Mouse (Mus musculus): ENCODE results near the gene Lrr1. TPM values are rescaled to one million over a fixed set of nuclear protein-coding genes. Genes with fewer than 3 reads are reported as not detected.

The Lrr1 gene
- polyA plus RNA-seq, 1 experiment from 2014 or later: 14.0 TPM

DNA sequence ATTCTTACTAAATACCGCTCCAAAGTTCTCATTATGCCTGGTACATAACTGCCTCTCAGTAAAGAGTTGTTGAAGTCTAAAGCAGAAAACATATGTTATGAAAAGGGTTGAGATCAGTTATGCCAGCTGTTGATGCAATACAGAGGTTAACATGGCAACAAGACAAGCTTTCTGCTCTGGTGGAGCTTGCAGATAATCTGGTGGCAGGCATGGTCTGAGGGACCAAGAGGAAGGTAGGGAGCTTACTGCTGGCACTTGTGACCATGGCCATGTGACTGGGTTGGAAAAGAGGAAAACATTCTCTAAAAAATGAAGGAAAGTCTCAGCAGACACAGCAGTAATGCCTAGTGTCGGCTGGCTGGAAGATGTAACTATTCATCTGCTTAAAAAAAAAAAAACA lies 2.7 kb downstream of the Lrr1 start:
- 89% methylated on average over 2 of the region's 2 CpGs for WGBS
- Histone ChIP-seq H3K27me3 (ENCODE audit: control insufficient read depth, insufficient read depth, low read length) (no peaks in the 10 kb centered on the region), H3K4me1 (ENCODE audit: control insufficient read depth, insufficient read depth, low read length) (peaks cover 14% of the 10 kb centered on the region), H3K9ac (ENCODE audit: low read length) (no peak overlapping the region), H3K4me2 (ENCODE audit: low read depth, low read length) (no peak overlapping the region), H3K27ac (ENCODE audit: low read length) (no peak overlapping the region), H3K4me3 (ENCODE audit: low read length) (no peak overlapping the region), H3K36me3 (ENCODE audit: control insufficient read depth, insufficient read depth) (peaks cover 19% of the 10 kb centered on the region), H3K9me3 (replicated peaks; ENCODE audit: control insufficient read depth, low read length) (no peaks in the 10 kb centered on the region)
- ATAC-seq (replicated peaks; ENCODE audit: extremely low read depth, insufficient read depth, low FRiP score): no peak

DNA sequence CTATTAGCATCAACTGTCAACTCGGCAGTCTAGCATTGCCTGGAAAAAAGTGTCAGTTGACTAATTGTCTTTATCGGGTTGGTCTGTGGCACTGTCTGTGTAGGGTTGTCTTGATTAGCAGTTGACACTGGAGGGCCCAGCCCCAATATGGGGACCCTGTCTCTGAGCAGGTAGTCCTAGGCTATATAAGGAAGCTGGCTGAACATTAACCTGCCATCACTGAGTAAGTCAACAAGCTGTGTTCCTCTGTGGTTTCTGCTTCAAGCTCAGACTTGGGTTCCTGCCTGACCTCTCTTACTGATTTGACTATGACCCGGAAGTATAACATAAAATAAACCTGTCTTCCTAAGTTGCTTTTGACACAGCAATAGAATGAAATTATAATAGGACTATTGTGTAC lies 7.4 kb downstream of the Lrr1 start:
- ATAC-seq (replicated peaks; ENCODE audit: extremely low read depth, insufficient read depth, low FRiP score): no peak
- H3K4me1 ChIP-seq (ENCODE audit: control insufficient read depth, insufficient read depth, low read length): no peaks in the 10 kb centered on the region
- H3K4me2 ChIP-seq (ENCODE audit: low read depth, low read length): no peak overlapping the region
- peaks cover 22% of the 10 kb centered on the region for H3K36me3 ChIP-seq (ENCODE audit: control insufficient read depth, insufficient read depth)
- no peak overlapping the region for H3K4me3 ChIP-seq (ENCODE audit: low read length)
- no peaks in the 10 kb centered on the region for H3K27me3 ChIP-seq (ENCODE audit: control insufficient read depth, insufficient read depth, low read length)
- H3K9me3 ChIP-seq (replicated peaks; ENCODE audit: control insufficient read depth, low read length): no peaks in the 10 kb centered on the region
- no peak overlapping the region for H3K9ac ChIP-seq (ENCODE audit: low read length)
- 89% methylated on average over 3 of the region's 3 CpGs for WGBS
- no peak overlapping the region for H3K27ac ChIP-seq (ENCODE audit: low read length)

GRCm38 (mm10) chr12:69177526-69177925 lies 8.9 kb downstream of the Lrr1 start:
- peaks cover 28% of the 10 kb centered on the region for H3K36me3 ChIP-seq (ENCODE audit: control insufficient read depth, insufficient read depth)
- H3K27me3 ChIP-seq (ENCODE audit: control insufficient read depth, insufficient read depth, low read length): no peaks in the 10 kb centered on the region
- no peak overlapping the region for H3K27ac ChIP-seq (ENCODE audit: low read length)
- H3K4me1 ChIP-seq (ENCODE audit: control insufficient read depth, insufficient read depth, low read length): 0 out of 2 replicates have a peak, but pooled peaks cover 3% of the 10 kb centered on the region
- 78% methylated on average over 3 of the region's 3 CpGs for WGBS
- H3K9ac ChIP-seq (ENCODE audit: low read length): no peak overlapping the region
- no peaks in the 10 kb centered on the region for H3K9me3 ChIP-seq (replicated peaks; ENCODE audit: control insufficient read depth, low read length)
- no peak for ATAC-seq (replicated peaks; ENCODE audit: extremely low read depth, insufficient read depth, low FRiP score)
- H3K4me2 ChIP-seq (ENCODE audit: low read depth, low read length): no peak overlapping the region
- no peak overlapping the region for H3K4me3 ChIP-seq (ENCODE audit: low read length)

GRCm38 (mm10) chr12:69179371-69179770 lies 10.8 kb downstream of the Lrr1 start:
- no peak overlapping the region for H3K4me2 ChIP-seq (ENCODE audit: low read depth, low read length)
- H3K9ac ChIP-seq (ENCODE audit: low read length): no peak overlapping the region
- no peaks in the 10 kb centered on the region for H3K9me3 ChIP-seq (replicated peaks; ENCODE audit: control insufficient read depth, low read length)
- no peaks in the 10 kb centered on the region for H3K27me3 ChIP-seq (ENCODE audit: control insufficient read depth, insufficient read depth, low read length)
- H3K27ac ChIP-seq (ENCODE audit: low read length): no peak overlapping the region
- peaks cover 5% of the 10 kb centered on the region; the same call in 1 of the 2 replicates for H3K4me1 ChIP-seq (ENCODE audit: control insufficient read depth, insufficient read depth, low read length)
- ATAC-seq (replicated peaks; ENCODE audit: extremely low read depth, insufficient read depth, low FRiP score): no peak
- H3K36me3 ChIP-seq (ENCODE audit: control insufficient read depth, insufficient read depth): peaks cover 23% of the 10 kb centered on the region
- 64% methylated on average over 12 of the region's 12 CpGs for WGBS
- H3K4me3 ChIP-seq (ENCODE audit: low read length): no peak overlapping the region

DNA sequence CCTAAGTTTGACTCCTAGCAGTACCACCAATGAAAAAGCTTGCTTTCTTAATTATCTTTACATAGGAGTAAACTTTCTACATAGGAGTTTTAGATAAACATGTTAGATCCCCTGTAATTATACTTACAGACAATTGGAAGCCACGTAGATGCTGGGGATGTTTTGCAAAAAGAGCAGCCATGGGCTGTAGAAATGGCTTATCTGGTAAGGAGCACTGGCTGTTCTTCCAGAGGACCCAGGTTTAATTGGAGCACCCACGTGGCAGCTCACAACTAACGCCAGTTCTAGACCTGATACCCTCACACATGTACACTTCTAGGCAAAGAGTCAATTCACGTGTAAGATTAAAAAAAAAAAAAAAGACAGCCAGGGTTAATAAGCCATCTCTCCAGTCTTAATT lies 13.2 kb downstream of the Lrr1 start:
- no peaks in the 10 kb centered on the region for H3K27me3 ChIP-seq (ENCODE audit: control insufficient read depth, insufficient read depth, low read length)
- H3K9me3 ChIP-seq (replicated peaks; ENCODE audit: control insufficient read depth, low read length): no peaks in the 10 kb centered on the region
- WGBS: 80% methylated on average over 4 of the region's 4 CpGs
- no peak overlapping the region for H3K4me2 ChIP-seq (ENCODE audit: low read depth, low read length)
- H3K4me1 ChIP-seq (ENCODE audit: control insufficient read depth, insufficient read depth, low read length): peaks cover 17% of the 10 kb centered on the region
- ATAC-seq (replicated peaks; ENCODE audit: extremely low read depth, insufficient read depth, low FRiP score): no peak
- H3K27ac ChIP-seq (ENCODE audit: low read length): no peak overlapping the region
- H3K9ac ChIP-seq (ENCODE audit: low read length): no peak overlapping the region
- H3K36me3 ChIP-seq (ENCODE audit: control insufficient read depth, insufficient read depth): peaks cover 13% of the 10 kb centered on the region
- no peak overlapping the region for H3K4me3 ChIP-seq (ENCODE audit: low read length)

DNA sequence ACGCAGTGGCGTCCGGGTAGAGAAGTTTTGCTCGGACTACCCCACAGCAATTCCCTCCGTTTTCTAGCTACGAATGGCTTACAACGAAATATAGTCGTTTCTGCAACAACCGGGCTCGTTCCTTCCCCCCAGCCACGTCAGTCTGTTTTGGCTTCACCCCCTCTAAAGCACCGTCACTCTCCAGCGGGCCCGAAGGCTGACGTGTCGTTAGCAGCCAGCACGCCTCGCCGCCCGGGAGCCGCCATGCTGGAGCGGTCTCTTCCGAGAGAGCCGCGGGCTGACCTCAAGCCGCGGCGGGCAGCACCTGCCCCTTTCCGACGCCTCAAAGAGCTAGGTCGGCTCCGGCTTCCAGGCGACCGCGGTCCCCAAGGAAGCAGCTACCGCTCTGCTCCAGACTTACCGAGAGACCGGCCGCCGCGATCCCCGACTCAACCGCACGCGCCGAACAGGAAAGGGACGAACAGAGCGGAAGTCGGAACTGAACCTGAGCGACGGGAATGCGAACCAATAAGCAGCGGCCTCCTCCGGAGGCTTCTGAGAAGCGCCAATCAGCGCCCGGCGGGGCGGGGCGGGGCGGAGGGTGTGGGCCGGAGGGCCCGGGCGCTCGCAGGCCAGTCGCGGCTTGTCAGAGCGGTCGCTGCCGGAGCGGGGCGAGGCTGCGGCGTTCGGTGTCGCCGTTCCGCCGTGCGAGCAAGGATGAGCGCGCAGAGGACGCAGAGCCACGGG lies 15.1 kb downstream of the Lrr1 start, which contains the start of the genes Rpl36al and Mgat2:
Gene Rpl36al, minus strand, starts transcription at position 501 of the 726 bp plus-strand sequence.
Gene Mgat2, plus strand, starts transcription at position 575 of the 726 bp plus-strand sequence.
- H3K9ac ChIP-seq (ENCODE audit: low read length): peak within 1 kb of the TSS; percentile 90
- H3K9me3 ChIP-seq (replicated peaks; ENCODE audit: control insufficient read depth, low read length): no peaks in the 10 kb centered on the region
- H3K4me3 ChIP-seq (ENCODE audit: low read length): peak within 1 kb of the TSS; percentile 92
- WGBS: under 1% methylated on average over 84 of the region's 84 CpGs
- H3K36me3 ChIP-seq (ENCODE audit: control insufficient read depth, insufficient read depth): peaks cover 15% of the 10 kb centered on the region
- H3K27me3 ChIP-seq (ENCODE audit: control insufficient read depth, insufficient read depth, low read length): no peaks in the 10 kb centered on the region
- H3K27ac ChIP-seq (ENCODE audit: low read length): peak within 1 kb of the TSS; percentile 90
- peak; percentile 98 for ATAC-seq (replicated peaks; ENCODE audit: extremely low read depth, insufficient read depth, low FRiP score)
- H3K4me2 ChIP-seq (ENCODE audit: low read depth, low read length): peak within 1 kb of the TSS; percentile 91
- peaks cover 22% of the 10 kb centered on the region for H3K4me1 ChIP-seq (ENCODE audit: control insufficient read depth, insufficient read depth, low read length)

DNA sequence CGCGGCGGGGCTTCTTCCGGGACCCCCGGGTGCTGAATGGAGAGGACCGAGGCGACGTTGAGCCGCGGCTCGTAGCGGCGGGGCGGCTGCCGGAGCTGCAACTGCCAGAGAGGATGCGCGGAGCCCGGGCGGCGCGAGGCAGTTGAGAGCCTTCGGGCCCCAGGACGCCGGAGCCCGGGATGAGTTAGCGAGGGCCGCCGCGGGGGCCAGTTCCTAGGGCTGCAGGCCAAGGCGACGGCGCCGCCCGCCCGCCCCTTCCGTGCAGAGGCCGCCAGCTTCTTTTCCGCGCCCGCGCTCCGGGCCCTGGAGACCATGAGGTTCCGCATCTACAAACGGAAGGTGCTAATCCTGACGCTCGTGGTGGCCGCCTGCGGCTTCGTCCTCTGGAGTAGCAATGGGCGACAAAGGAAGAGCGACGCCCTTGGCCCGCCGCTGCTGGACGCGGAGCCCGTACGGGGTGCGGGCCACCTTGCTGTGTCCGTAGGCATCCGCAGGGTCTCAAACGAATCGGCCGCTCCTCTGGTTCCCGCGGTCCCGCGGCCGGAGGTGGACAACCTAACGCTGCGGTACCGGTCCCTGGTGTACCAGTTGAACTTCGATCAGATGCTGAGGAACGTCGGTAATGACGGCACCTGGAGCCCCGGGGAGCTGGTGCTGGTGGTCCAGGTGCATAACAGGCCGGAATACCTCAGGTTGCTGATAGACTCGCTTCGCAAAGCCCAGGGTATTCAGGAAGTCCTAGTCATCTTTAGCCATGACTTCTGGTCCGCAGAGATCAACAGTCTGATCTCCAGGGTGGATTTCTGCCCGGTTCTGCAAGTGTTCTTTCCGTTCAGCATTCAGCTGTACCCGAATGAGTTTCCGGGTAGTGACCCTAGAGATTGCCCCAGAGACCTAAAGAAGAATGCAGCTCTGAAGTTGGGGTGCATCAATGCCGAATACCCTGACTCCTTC lies 16.0 kb downstream of the Lrr1 start:
- H3K27ac ChIP-seq (ENCODE audit: low read length): peak overlapping the region; percentile 90
- WGBS: 2% methylated on average over 78 of the region's 86 CpGs
- peak overlapping the region; percentile 92 for H3K4me3 ChIP-seq (ENCODE audit: low read length)
- peak; percentile 73 for ATAC-seq (replicated peaks; ENCODE audit: extremely low read depth, insufficient read depth, low FRiP score)
- H3K9ac ChIP-seq (ENCODE audit: low read length): peak overlapping the region; percentile 82
- H3K27me3 ChIP-seq (ENCODE audit: control insufficient read depth, insufficient read depth, low read length): no peaks in the 10 kb centered on the region
- H3K36me3 ChIP-seq (ENCODE audit: control insufficient read depth, insufficient read depth): peaks cover 15% of the 10 kb centered on the region
- peak overlapping the region; percentile 91 for H3K4me2 ChIP-seq (ENCODE audit: low read depth, low read length)
- no peaks in the 10 kb centered on the region for H3K9me3 ChIP-seq (replicated peaks; ENCODE audit: control insufficient read depth, low read length)
- peaks cover 22% of the 10 kb centered on the region for H3K4me1 ChIP-seq (ENCODE audit: control insufficient read depth, insufficient read depth, low read length)

DNA sequence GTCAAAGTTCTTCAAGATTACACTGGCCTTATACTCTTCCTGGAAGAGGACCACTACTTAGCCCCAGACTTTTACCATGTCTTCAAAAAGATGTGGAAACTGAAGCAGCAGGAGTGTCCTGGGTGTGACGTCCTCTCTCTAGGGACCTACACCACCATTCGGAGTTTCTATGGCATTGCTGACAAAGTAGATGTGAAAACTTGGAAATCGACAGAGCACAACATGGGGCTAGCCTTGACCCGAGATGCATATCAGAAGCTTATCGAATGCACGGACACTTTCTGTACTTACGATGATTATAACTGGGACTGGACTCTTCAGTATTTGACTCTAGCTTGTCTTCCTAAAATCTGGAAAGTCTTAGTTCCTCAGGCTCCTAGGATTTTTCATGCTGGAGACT lies 16.8 kb downstream of the Lrr1 start:
- Histone ChIP-seq H3K27ac (ENCODE audit: low read length) (peak overlapping the region; percentile 90), H3K9me3 (replicated peaks; ENCODE audit: control insufficient read depth, low read length) (no peaks in the 10 kb centered on the region), H3K27me3 (ENCODE audit: control insufficient read depth, insufficient read depth, low read length) (no peaks in the 10 kb centered on the region), H3K36me3 (ENCODE audit: control insufficient read depth, insufficient read depth) (peaks cover 15% of the 10 kb centered on the region), H3K4me3 (ENCODE audit: low read length) (peak overlapping the region; percentile 92), H3K9ac (ENCODE audit: low read length) (peak overlapping the region; percentile 82), H3K4me2 (ENCODE audit: low read depth, low read length) (peak overlapping the region; percentile 91), H3K4me1 (ENCODE audit: control insufficient read depth, insufficient read depth, low read length) (peaks cover 22% of the 10 kb centered on the region)
- 71% methylated on average over 7 of the region's 7 CpGs for WGBS
- ATAC-seq (replicated peaks; ENCODE audit: extremely low read depth, insufficient read depth, low FRiP score): no peak
